Mouse (Mus musculus) limb, embryonic 10.5 days (tissue): ENCODE measurements around the gene Tbx1. TPM values are rescaled to one million over a fixed set of nuclear protein-coding genes. Genes with fewer than 3 reads are reported as not detected.

Source experiments
- DNase-seq: peaks from one replicate; pipeline ENCODE4 v3.0.0-alpha.2; 2017; ENCODE audit warnings: low spot score
- H3K27ac ChIP-seq: fragments of 300-500 bp; sonication (generic); 2 replicates; pipeline ENCODE4 v1.5.1; 2016; ENCODE audit warnings: mild to moderate bottlenecking
- H3K27me3 ChIP-seq: fragments of 300-500 bp; sonication (generic); 2 replicates; pipeline ENCODE4 v1.6.1; 2016; ENCODE audit warnings: low read depth, mild to moderate bottlenecking; ENCODE audit not compliant: poor library complexity, severe bottlenecking
- H3K36me3 ChIP-seq: fragments of 300-500 bp; sonication (generic); 2 replicates; pipeline ENCODE4 v1.6.1; 2016; ENCODE audit warnings: mild to moderate bottlenecking, moderate library complexity
- H3K4me1 ChIP-seq: fragments of 300-500 bp; sonication (generic); 2 replicates; pipeline ENCODE4 v1.6.1; 2016
- H3K4me3 ChIP-seq: fragments of 300-500 bp; sonication (generic); 2 replicates; pipeline ENCODE4 v1.5.1; 2016; ENCODE audit warnings: mild to moderate bottlenecking, moderate library complexity
- H3K9me3 ChIP-seq: fragments of 300-500 bp; sonication (generic); replicated peaks from 2 replicates; pipeline ENCODE4 v1.6.1; 2016; ENCODE audit warnings: mild to moderate bottlenecking
- WGBS: fragments of 180-500 bp; shearing (Covaris S2); methylation state at CpG from one replicate; pipeline ENCODE4 v1.1.7; 2016; 5-methylcytosine and 5-hydroxymethylcytosine counted together
- polyA plus RNA-seq: library from polyadenylated mRNA; unstranded; fragments of >200 nt; fragmentation: Nextera tagmentation; extraction: Ambion mirVana; gene quantifications from 2 replicates; pipeline ENCODE4 v1.2.1, GENCODE M21; 2016

Gene Tbx1
- polyA plus RNA-seq, 1 experiment from 2014 or later: 1.7 TPM

DNA sequence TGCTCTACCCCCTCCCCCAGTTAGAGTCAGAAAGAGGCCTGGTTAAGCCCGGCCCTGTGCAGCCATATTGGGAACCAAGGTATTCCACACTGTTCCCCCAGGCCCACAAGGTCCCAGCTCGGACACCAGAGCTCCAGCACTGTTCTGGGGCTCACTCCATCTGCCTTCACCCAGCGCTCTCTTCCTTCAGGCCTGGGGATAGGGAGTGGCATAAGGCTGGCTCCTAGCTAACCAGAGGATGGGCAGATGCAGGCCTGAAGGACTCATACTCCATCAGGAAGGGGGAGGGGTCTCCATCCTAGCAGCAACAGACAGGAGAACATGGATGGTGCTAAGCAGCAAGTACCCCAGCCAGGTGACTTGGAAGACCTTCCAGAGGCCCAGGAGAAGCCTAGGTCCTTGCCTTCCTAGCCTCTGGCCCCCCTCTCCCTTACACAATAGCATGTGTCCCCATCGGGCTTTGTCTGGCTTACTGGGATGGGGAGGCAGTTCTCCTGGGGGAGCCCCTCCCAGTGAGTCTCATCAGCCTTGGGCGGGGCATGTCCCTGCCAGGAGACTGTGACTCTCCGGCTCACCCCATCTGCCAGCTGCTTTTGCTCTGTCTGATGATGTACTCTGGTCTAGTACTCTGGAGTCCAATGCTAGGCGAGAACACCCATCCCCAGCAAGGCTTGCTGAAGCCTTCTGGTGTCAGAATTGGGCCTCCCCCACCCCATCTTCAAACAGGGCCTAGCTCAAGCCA, 37.9 kb upstream of the Tbx1 start:
- H3K4me3 ChIP-seq: peak overlapping the region; percentile 83
- peaks cover 17% of the 10 kb centered on the region for H3K36me3 ChIP-seq
- peak overlapping the region; percentile 89; the same call in 1 of the 2 replicates for H3K27ac ChIP-seq
- H3K9me3 ChIP-seq: no peaks in the 10 kb centered on the region
- peaks cover 36% of the 10 kb centered on the region for H3K4me1 ChIP-seq
- no peak for DNase-seq
- peaks cover 82% of the 10 kb centered on the region for H3K27me3 ChIP-seq
- WGBS: 66% methylated on average over 7 of the region's 7 CpGs

DNA sequence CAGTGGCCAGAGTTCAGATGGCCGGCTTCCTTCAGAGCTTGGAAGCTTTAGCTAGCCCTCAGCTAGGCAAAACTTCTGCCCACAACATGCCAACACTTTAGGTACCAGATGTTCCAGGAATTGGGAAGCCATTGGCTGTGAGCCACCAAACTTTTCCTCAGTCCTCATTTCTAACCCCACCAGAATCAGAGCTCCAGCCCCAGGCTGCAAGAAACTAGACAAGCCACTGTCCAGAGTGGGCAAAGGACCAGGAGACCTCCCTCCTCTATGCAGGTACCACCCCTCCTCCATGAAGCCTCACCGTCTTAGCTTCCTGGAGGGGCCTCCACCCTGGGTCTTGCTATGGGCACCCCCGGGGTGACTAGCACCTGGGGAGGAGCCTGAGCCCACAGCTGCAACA, 36.7 kb upstream of the Tbx1 start:
- no peak overlapping the region for H3K27ac ChIP-seq
- H3K36me3 ChIP-seq: peaks cover 29% of the 10 kb centered on the region
- H3K4me3 ChIP-seq: no peak overlapping the region
- DNase-seq: no peak
- no peaks in the 10 kb centered on the region for H3K9me3 ChIP-seq
- H3K4me1 ChIP-seq: peaks cover 39% of the 10 kb centered on the region
- WGBS: 37% methylated on average over 3 of the region's 3 CpGs
- H3K27me3 ChIP-seq: peaks cover 87% of the 10 kb centered on the region

DNA sequence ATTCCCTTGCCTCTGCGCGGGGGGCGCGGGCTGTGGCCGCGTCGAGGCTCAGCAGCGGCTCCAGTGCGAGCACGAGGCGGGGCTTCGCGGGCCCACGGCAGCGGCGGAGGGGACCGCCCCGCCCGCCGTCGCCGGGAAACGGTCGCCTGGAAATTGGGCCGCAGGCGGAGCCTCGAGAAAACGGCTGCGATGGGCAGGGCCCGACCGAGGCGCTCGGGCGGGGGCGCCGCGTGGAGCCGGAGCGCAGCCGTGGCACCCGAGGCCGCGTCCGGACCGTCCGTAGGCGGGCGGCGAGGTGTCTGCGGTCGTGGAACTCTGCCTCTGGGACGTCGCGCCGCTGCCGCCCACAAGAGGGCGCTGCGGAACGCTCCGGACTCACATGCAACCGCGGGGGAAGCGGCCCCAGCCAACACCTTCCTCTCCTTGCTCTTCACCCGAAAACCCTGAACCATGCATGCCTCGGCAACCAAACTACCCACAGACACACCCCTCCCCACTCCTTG, 36.0 kb upstream of the Tbx1 start, which contains the start of gene Gm49601:
Gene Gm49601 (minus strand): TSS at position 52 of the 503 bp plus-strand sequence.
- peak; percentile 91 for DNase-seq
- Histone ChIP-seq H3K27ac (peak within 1 kb of the TSS; percentile 72), H3K36me3 (peaks cover 29% of the 10 kb centered on the region), H3K9me3 (no peaks in the 10 kb centered on the region), H3K27me3 (peaks cover 92% of the 10 kb centered on the region), H3K4me1 (peaks cover 46% of the 10 kb centered on the region), H3K4me3 (peak within 1 kb of the TSS; percentile 57)
- under 1% methylated on average over 65 of the region's 65 CpGs for WGBS

DNA sequence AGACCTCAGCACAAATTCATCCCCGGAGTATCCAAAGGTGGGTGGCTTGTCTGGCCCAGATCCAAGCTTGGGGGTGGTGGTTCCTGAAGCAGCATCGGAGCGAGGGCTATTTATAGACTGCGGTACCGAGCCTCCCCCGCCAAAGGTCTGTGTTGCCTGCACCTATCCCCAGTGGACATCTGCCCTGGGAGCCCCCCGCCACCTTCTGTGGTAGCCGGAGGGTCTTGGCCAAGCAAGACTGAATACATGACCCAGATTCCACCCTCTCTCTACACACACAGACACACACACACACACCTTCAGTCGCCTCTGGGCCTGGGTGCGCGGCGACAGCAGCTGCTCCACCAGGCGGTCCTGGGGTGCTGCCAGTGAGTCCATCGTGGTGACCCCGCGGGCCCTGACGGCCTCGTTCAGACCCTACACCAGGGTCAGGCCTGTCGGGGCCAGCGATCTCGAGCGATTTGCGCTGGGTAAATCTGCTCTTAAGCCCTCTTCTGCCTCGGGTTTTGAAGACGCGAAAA, 35.4 kb upstream of the Tbx1 start:
- H3K4me1 ChIP-seq: peaks cover 52% of the 10 kb centered on the region
- peak overlapping the region; percentile 72 for H3K27ac ChIP-seq
- WGBS: 9% methylated on average over 26 of the region's 26 CpGs
- peaks cover 92% of the 10 kb centered on the region for H3K27me3 ChIP-seq
- peak overlapping the region; percentile 57 for H3K4me3 ChIP-seq
- peaks cover 29% of the 10 kb centered on the region for H3K36me3 ChIP-seq
- DNase-seq: no peak
- no peaks in the 10 kb centered on the region for H3K9me3 ChIP-seq

DNA sequence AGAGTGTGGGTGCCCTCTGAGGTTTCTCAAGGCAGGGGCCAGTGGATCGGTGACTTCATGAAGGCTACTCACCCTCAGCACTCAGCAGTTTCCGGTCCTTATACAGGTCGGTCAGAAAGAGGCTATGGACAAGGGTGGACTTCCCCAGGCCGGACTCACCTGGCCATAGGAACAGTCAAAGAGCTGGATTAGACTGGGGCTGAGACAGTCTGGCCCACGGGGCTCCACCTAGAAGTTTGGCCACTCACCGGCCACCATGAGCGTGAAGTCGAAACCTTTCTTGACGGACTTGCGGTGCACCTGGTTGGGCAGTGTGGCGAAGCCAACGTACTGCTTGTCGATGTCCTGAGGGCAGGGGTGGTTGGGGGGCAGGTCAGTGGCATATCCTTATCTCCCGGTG, 34.6 kb upstream of the Tbx1 start:
- 36% methylated on average over 14 of the region's 14 CpGs for WGBS
- Histone ChIP-seq H3K4me3 (no peak overlapping the region), H3K27ac (no peak overlapping the region), H3K36me3 (peaks cover 29% of the 10 kb centered on the region), H3K27me3 (peaks cover 93% of the 10 kb centered on the region), H3K9me3 (no peaks in the 10 kb centered on the region), H3K4me1 (peaks cover 57% of the 10 kb centered on the region)
- DNase-seq: no peak

DNA sequence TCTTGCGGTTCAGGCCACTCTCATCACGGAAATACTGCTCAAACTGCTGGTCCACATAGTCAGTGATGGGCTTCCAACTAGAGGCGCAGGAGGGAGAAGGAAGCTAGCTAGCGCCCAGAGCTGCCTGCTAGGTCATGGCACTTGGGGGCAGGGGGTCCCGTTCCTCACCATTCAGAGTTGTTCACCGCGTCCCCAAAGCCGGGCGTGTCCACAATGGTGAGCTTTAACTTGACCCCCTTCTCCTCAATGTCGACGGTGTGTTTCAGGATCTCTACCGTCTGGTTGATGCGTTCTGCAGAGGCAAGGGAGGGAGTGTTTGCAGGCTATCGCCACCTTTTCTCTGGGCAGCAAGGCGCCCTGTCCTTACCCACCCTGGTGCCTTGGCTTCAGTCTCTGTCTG, 34.2 kb upstream of the Tbx1 start:
- Histone ChIP-seq H3K4me1 (peaks cover 56% of the 10 kb centered on the region), H3K36me3 (peaks cover 29% of the 10 kb centered on the region), H3K4me3 (no peak overlapping the region), H3K27ac (no peak overlapping the region), H3K9me3 (no peaks in the 10 kb centered on the region), H3K27me3 (peaks cover 96% of the 10 kb centered on the region)
- no peak for DNase-seq
- 15% methylated on average over 15 of the region's 15 CpGs for WGBS

DNA sequence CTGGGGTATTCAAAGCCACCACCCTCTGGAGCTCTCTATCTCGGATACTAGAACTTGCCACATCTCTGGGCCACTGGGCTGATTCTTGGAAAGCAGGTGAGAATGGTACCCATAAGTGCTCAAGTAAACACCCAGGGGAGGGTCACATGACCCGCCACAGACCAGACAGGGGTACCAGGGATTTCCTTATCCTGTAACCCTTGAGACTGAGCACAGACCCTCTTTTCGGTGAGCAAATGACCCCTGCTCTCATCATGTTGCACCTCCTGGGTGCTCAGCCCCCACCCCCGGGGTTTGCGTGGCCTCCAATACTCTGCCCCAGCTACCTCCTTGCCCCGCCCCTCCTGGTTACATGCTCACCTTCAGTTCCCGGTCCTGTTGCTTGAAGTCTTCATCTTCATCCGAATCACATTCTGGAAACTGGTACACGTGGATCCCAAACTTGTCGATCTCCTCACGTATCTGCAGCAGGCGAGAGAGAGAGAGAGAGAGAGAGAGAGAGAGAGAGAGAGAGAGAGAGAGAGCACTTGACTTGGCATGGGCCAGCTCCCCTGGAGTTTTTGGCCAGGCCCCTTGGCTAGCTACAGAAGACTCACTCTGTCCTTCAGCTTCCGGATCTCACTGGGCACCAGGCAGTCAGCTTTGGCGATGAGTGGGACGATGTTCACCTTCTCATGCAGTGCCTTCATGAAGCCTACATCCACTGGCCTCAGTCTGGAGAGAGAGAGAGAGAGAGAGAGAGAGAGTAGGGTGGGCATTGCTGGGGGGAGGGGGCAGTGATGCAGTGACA, 33.5 kb upstream of the Tbx1 start:
- Histone ChIP-seq H3K9me3 (no peaks in the 10 kb centered on the region), H3K36me3 (peaks cover 29% of the 10 kb centered on the region), H3K4me1 (peaks cover 49% of the 10 kb centered on the region), H3K4me3 (no peak overlapping the region), H3K27ac (no peak overlapping the region), H3K27me3 (peaks cover 100% of the 10 kb centered on the region)
- WGBS: 12% methylated on average over 15 of the region's 15 CpGs
- no peak for DNase-seq

DNA sequence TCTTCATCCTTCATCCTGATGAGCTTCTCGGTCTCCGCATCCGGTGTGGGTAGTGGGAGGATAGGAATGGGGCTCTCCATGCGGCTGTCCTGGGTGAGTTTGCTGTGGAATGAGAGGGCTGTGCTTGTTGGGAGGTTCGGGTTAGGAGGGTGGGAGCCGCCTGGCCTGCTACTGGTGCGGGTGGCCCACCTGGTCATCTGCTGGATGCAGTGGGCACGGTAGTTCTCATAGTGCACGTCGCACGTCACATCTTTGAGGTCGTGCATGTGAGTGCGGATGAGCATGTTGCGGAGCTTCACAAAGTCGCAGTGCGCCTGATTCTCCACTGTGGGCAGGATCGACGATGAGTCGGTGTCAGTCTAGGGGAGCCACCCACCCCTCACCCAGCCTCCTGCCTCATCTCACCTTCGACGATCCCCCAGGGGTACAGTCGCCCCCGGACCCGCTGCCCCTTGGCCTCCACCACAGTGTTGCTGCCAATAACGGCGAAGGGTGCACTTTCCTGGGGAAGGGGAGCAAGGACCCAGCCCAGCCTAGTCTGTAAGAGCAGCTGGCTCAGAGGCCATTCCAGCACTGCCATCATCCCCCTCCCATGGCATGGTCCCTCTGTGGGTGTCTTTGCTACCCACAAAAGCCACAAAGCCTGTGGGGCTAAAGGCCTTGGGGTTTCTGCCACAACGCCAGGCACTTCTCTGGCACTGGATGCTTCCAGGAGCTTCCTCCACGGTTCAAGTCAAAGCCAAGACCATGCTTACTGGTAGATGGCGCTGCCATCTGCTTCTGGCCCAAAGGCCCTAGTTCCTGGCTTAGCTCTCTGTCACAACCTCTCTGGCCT, 32.7 kb upstream of the Tbx1 start:
- peaks cover 41% of the 10 kb centered on the region for H3K4me1 ChIP-seq
- DNase-seq: no peak
- no peaks in the 10 kb centered on the region for H3K9me3 ChIP-seq
- H3K4me3 ChIP-seq: 0 out of 2 replicates have a peak overlapping the region, but pooled peaks have one; percentile 2
- no peak overlapping the region for H3K27ac ChIP-seq
- peaks cover 29% of the 10 kb centered on the region for H3K36me3 ChIP-seq
- WGBS: 9% methylated on average over 29 of the region's 29 CpGs
- H3K27me3 ChIP-seq: peaks cover 100% of the 10 kb centered on the region

DNA sequence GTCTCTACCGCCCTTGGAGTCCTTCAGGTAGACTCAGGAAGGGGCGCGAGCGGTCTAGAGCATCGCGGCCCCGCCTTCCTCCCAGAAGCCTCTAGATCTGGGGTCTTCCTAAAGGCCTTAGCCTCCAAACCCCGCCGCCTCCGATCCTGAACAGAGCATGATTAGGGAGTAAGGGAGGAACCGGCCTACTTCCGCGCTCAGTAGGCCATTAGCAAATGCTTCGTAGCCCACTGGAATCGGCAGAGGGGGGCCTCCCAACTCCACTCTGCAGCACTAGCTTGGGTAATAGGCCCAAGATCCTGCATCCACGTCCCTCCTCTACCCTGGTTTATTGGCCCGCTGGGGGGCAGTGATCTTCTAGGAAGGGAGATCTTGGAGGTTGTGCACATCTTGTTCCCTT, 31.5 kb upstream of the Tbx1 start, which contains the start of gene Gp1bb:
Gene Gp1bb (minus strand): TSS at position 385 of the 400 bp plus-strand sequence.
- H3K9me3 ChIP-seq: no peaks in the 10 kb centered on the region
- H3K4me3 ChIP-seq: peak within 1 kb of the TSS; percentile 54
- H3K27ac ChIP-seq: no peak within 1 kb of the TSS
- peaks cover 45% of the 10 kb centered on the region for H3K4me1 ChIP-seq
- WGBS: 2% methylated on average over 17 of the region's 17 CpGs
- H3K27me3 ChIP-seq: peaks cover 100% of the 10 kb centered on the region
- H3K36me3 ChIP-seq: peaks cover 29% of the 10 kb centered on the region
- peak; percentile 59 for DNase-seq

DNA sequence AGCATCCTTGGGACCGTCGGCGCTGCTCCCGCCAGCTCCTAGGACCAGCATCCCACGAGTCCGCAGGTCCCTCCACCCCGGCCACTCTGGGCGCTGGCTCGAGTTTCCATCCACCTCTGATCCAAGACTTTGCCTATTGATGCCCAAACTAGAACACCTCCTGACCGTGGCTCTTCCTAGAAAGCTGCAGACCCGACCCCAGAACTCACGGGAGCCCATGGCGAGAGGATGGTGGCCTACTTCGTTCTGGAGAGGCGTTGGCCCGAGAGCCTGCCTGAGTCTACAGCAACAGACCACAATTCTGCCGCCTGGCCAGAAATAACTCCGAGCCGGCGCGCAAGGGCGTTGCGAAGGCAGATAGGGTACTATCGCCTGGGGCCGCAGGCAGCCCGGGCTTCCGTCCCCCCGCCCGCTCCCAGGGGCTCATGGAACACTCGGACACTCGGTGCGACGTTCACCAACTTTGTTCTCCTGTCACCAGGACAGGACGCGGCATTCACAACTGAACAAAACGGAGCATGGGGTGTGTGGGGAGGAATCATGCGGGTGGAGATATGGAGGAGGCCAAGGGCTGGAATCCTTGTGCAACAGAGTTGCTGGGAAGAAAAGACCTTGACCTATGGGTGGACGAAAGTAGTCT, 31.0 kb upstream of the Tbx1 start:
- 2% methylated on average over 38 of the region's 38 CpGs for WGBS
- Histone ChIP-seq H3K9me3 (no peaks in the 10 kb centered on the region), H3K36me3 (peaks cover 29% of the 10 kb centered on the region), H3K27me3 (peaks cover 100% of the 10 kb centered on the region), H3K4me1 (peaks cover 46% of the 10 kb centered on the region), H3K27ac (no peak overlapping the region), H3K4me3 (peak overlapping the region; percentile 54)
- peak; percentile 63 for DNase-seq

DNA sequence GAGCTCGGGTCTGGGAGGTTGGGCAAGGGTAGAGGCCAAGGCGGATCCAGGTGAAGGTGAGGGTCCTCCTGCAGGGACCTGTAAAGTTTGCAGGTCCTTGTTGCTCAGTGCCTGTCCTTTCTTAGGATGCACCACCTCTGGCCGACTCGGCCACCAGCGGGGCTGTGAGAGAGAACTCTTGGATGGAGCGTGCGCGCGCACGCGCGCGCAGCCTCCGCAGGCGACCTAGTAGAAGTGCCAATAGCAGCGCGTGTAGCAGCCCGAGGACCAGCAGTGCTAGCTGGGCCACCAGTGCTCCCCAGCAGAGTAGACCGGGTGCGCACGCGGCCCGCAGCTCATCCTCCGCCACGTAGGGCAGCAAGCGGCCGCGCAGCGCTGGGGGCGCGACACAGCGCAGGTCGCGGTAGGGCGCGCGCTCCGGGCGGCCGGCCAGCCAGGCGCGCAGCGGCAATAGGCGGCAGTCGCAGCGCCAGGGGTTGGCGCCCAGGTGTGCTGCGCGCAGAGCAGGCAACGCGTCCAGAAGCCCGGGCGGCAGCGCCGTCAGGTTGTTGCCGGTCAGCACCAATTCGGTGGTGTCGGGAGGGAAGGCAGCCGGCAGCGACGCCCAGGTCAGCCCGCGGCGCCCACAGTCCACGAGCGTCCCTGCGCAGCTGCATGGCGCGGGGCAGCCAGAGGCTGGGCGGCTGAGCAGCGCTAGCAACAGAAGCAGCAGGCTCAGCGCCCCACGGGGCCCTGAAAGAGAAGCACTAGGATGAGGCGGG, 30.3 kb upstream of the Tbx1 start:
- peaks cover 29% of the 10 kb centered on the region for H3K36me3 ChIP-seq
- H3K4me3 ChIP-seq: peak overlapping the region; percentile 54
- peaks cover 45% of the 10 kb centered on the region for H3K4me1 ChIP-seq
- no peaks in the 10 kb centered on the region for H3K9me3 ChIP-seq
- peaks cover 100% of the 10 kb centered on the region for H3K27me3 ChIP-seq
- under 1% methylated on average over 74 of the region's 74 CpGs for WGBS
- peak; percentile 67 for DNase-seq
- peak overlapping the region; percentile 32; the same call in 1 of the 2 replicates for H3K27ac ChIP-seq
